Mouse (Mus musculus): ENCODE measurements around the gene Rassf10. TPM values are rescaled to one million over a fixed set of nuclear protein-coding genes. Genes with fewer than 3 reads are reported as not detected.

Rassf10 gene
- polyA plus RNA-seq (2015; fragmentation: Nextera tagmentation; extraction: Ambion mirVana), result 5.6 and 6.2 TPM in 2 replicates

GRCm38 (mm10) chr7:112953777-112954291 lies at the start of gene Rassf10:
TSS of gene Rassf10 (plus strand) at chr7:112953962.

